Mouse (Mus musculus): ENCODE measurements around the gene Rpap3.
A peak's percentile ranks its signal among the peaks of the same experiment; 100 is the strongest.

Gene Rpap3

GRCm38 (mm10) chr15:97682053-97682452 lies 23.6 kb downstream of the Rpap3 start:
- DNase-seq = peak; percentile 75

- peak; percentile 89 for DNase-seq
Observed at GRCm38 (mm10) chr15:97679991-97680681, 25.5 kb downstream of the Rpap3 start.

GRCm38 (mm10) chr15:97677341-97677740 lies 28.3 kb downstream of the Rpap3 start:
- peak; percentile 71 for DNase-seq

GRCm38 (mm10) chr15:97675927-97676326 lies 29.7 kb downstream of the Rpap3 start:
- peak; percentile 58 for DNase-seq

- peak; percentile 81 for DNase-seq
Observed at GRCm38 (mm10) chr15:97674423-97674822, 31.2 kb downstream of the Rpap3 start.

- DNase-seq = peak; percentile 87
Observed at GRCm38 (mm10) chr15:97673256-97674000, 32.2 kb downstream of the Rpap3 start.

GRCm38 (mm10) chr15:97672211-97672765 lies 33.3 kb downstream of the Rpap3 start:
- peak; percentile 93 for DNase-seq

- DNase-seq = peak; percentile 91
Observed at GRCm38 (mm10) chr15:97670554-97670953, 35.1 kb downstream of the Rpap3 start.

- DNase-seq = peak; percentile 86
Observed at GRCm38 (mm10) chr15:97668158-97668877, 37.3 kb downstream of the Rpap3 start.

GRCm38 (mm10) chr15:97667437-97667836 lies 38.2 kb downstream of the Rpap3 start:
- DNase-seq = peak; percentile 85

GRCm38 (mm10) chr15:97666457-97666770 lies 39.2 kb downstream of the Rpap3 start:
- peak; percentile 92 for DNase-seq

GRCm38 (mm10) chr15:97665770-97666456 lies 39.7 kb downstream of the Rpap3 start:
- DNase-seq = peak; percentile 71

- DNase-seq = peak; percentile 80
Observed at GRCm38 (mm10) chr15:97664981-97665668, 40.5 kb downstream of the Rpap3 start.

GRCm38 (mm10) chr15:97663750-97664406 lies 41.7 kb downstream of the Rpap3 start:
- peak; percentile 94 for DNase-seq

GRCm38 (mm10) chr15:97658755-97659116 lies 46.9 kb downstream of the Rpap3 start:
- DNase-seq = no peak

GRCm38 (mm10) chr15:97657856-97658754 lies 47.5 kb downstream of the Rpap3 start:
- DNase-seq = peak; percentile 79

- peak; percentile 15 for DNase-seq
Observed at GRCm38 (mm10) chr15:97657420-97657819, 48.2 kb downstream of the Rpap3 start.

- peak; percentile 88 for DNase-seq
Observed at GRCm38 (mm10) chr15:97649726-97650125, 55.9 kb downstream of the Rpap3 start.

- DNase-seq = peak; percentile 70
Observed at GRCm38 (mm10) chr15:97648176-97648575, 57.4 kb downstream of the Rpap3 start.

GRCm38 (mm10) chr15:97646426-97646825 lies 59.2 kb downstream of the Rpap3 start:
- peak; percentile 34 for DNase-seq

- no peak for DNase-seq
Observed at GRCm38 (mm10) chr15:97643986-97644385, 61.6 kb downstream of the Rpap3 start.

Measured in heart, adult 11 months (tissue).